Mouse (Mus musculus) heart, embryonic 11.5 days (tissue): ENCODE results near the gene Cib1. TPM values are rescaled to one million over a fixed set of nuclear protein-coding genes. Genes with fewer than 3 reads are reported as not detected.
A peak's percentile ranks its signal among the peaks of the same experiment; 100 is the strongest.

Experiments
- ATAC-seq: fragments of 200-750 bp; cut with Nextera tagmentation; replicated peaks from 2 replicates; pipeline ENCODE4 v1.8.0; 2017; ENCODE audit warnings: moderate library complexity; ENCODE audit not compliant: insufficient number of reproducible peaks, low FRiP score, low TSS enrichment
- H3K27ac ChIP-seq: fragments of 300-500 bp; sonication (generic); 2 replicates; pipeline ENCODE4 v1.5.1; 2014; ENCODE audit warnings: mild to moderate bottlenecking, low read depth, low read length
- H3K27me3 ChIP-seq: fragments of 300-500 bp; sonication (generic); 2 replicates; pipeline ENCODE4 v1.6.1; 2014; ENCODE audit warnings: mild to moderate bottlenecking, low read length, mixed read lengths; ENCODE audit not compliant: control insufficient read depth, insufficient read depth
- H3K36me3 ChIP-seq: fragments of 300-500 bp; sonication (generic); 2 replicates; pipeline ENCODE4 v1.6.1; 2014; ENCODE audit warnings: mild to moderate bottlenecking, low read length, moderate library complexity, mixed read lengths; ENCODE audit not compliant: control insufficient read depth, insufficient read depth
- H3K4me1 ChIP-seq: fragments of 300-500 bp; sonication (generic); 2 replicates; pipeline ENCODE4 v1.6.1; 2014; ENCODE audit warnings: low read length; ENCODE audit not compliant: control insufficient read depth, insufficient read depth
- H3K4me2 ChIP-seq: fragments of 300-500 bp; sonication (generic); 2 replicates; pipeline ENCODE4 v1.6.1; 2014; ENCODE audit warnings: mild to moderate bottlenecking, moderate library complexity
- H3K4me3 ChIP-seq: fragments of 300-500 bp; sonication (generic); 2 replicates; pipeline ENCODE4 v1.5.1; 2014; ENCODE audit warnings: low read depth, low read length
- H3K9ac ChIP-seq: fragments of 300-500 bp; sonication (generic); 2 replicates; pipeline ENCODE4 v1.6.1; 2014; ENCODE audit warnings: mild to moderate bottlenecking, low read depth, low read length, moderate library complexity
- H3K9me3 ChIP-seq: fragments of 300-500 bp; sonication (generic); replicated peaks from 2 replicates; pipeline ENCODE4 v1.6.1; 2016; ENCODE audit warnings: low read length; ENCODE audit not compliant: control insufficient read depth
- WGBS: fragments of 180-500 bp; shearing (Covaris S2); extraction: QIAGEN DNeasy Blood & Tissue Kit; methylation state at CpG from one replicate; pipeline ENCODE4 v1.1.7; 2014; ENCODE audit not compliant: insufficient replicate concordance; 5-methylcytosine and 5-hydroxymethylcytosine counted together
- polyA plus RNA-seq: library from polyadenylated mRNA; unstranded; fragments of >200 nt; fragmentation: Nextera tagmentation; extraction: Ambion mirVana; gene quantifications from 2 replicates; pipeline ENCODE4 v1.2.1, GENCODE M21; 2014

Cib1 gene
- polyA plus RNA-seq, 1 experiment from 2014 or later = 53.8 TPM

DNA sequence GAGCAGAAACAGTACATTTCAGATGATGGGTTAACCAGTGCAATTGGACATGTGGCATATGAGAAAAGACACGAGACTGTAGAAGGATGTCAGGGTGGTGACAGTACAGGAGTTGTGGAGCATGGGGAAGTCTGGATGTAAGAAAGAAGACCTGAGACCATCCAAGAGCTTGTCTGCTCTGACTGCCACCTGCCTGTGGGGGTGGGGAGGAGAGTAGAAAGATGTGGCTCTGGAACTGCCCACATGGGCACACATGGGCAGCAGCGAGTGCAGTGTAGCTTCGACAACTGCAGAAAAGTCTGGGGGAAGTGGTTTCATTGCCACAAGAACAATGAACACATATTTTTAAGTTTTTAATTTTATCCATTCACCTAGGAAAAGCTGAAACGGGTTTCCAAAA, 35.2 kb downstream of the Cib1 start:
- Histone ChIP-seq H3K9me3 (no peaks in the 10 kb centered on the region), H3K4me1 (peaks cover 19% of the 10 kb centered on the region), H3K9ac (peak overlapping the region; percentile 82; the same call in 1 of the 2 replicates), H3K4me3 (peak overlapping the region; percentile 68; the same call in 1 of the 2 replicates), H3K4me2 (peak overlapping the region; percentile 95), H3K27me3 (no peaks in the 10 kb centered on the region), H3K27ac (no peak overlapping the region), H3K36me3 (no peaks in the 10 kb centered on the region)
- 20% methylated on average over 4 of the region's 4 CpGs for WGBS
- ATAC-seq = no peak

DNA sequence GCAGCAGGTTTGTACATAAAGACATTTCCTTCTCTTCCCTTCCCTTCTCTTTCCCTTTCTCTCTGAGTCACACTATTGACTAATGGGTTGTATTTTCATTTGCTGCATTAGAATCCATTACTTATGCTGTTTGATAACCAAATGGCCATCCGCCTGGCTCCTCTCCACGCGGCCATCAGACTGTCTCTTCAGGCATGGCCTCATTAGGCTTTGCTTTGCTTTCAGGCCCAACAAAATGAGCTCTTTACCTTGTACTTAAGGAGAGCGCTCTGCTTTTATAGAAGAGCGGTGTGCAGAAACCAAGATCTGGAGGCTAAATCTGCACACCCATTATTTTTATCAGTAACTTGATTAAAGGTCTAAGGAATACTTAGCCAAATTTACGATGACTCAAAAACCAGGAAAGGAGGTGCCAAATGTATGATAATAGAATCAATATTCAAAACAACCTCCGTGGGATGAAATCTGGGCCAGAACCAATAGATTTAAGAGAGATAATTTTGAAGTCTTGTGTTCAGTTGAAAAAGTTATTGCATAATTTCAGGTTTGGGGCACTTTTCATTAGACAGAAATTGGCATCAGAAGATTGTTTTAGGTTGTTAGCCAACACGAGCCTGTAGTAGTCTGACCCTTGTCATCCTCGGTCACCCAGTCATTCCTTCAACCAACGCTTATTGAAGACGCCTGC, 36.9 kb downstream of the Cib1 start:
- no peak overlapping the region for H3K4me3 ChIP-seq
- H3K36me3 ChIP-seq = no peaks in the 10 kb centered on the region
- WGBS = 84% methylated on average over 10 of the region's 11 CpGs
- peaks cover 31% of the 10 kb centered on the region for H3K4me1 ChIP-seq
- ATAC-seq = no peak
- no peak overlapping the region for H3K4me2 ChIP-seq
- H3K9me3 ChIP-seq = no peaks in the 10 kb centered on the region
- H3K9ac ChIP-seq = no peak overlapping the region
- no peak overlapping the region for H3K27ac ChIP-seq
- H3K27me3 ChIP-seq = no peaks in the 10 kb centered on the region

DNA sequence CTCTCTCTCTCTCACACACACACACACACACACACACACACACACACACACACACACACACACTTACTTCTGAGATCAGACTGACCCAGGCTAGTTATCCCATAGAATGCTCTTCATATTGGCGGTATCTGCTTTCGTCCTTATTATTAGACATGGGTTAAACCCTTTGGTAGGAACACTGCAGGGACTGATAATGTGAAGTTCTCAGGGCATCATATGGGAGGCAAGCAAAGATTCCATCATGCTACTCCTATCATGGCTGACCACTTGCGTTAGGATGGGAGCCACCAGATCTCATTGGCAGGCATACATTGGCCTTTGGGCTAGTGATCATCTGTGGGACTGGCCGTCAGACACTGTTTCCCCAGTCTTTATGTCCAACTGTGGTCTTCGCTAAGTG, 37.5 kb downstream of the Cib1 start:
- 83% methylated on average over 5 of the region's 5 CpGs for WGBS
- Histone ChIP-seq H3K27ac (no peak overlapping the region), H3K4me1 (peaks cover 31% of the 10 kb centered on the region), H3K9ac (no peak overlapping the region), H3K4me2 (no peak overlapping the region), H3K27me3 (no peaks in the 10 kb centered on the region), H3K36me3 (no peaks in the 10 kb centered on the region), H3K9me3 (no peaks in the 10 kb centered on the region), H3K4me3 (no peak overlapping the region)
- no peak for ATAC-seq

- no peak for ATAC-seq
- peaks cover 27% of the 10 kb centered on the region for H3K4me1 ChIP-seq
- no peaks in the 10 kb centered on the region for H3K36me3 ChIP-seq
- WGBS = 73% methylated on average over 13 of the region's 13 CpGs
- H3K27ac ChIP-seq = no peak overlapping the region
- no peak overlapping the region for H3K9ac ChIP-seq
- no peaks in the 10 kb centered on the region for H3K9me3 ChIP-seq
- H3K4me2 ChIP-seq = no peak overlapping the region
- H3K27me3 ChIP-seq = no peaks in the 10 kb centered on the region
- H3K4me3 ChIP-seq = no peak overlapping the region
Observed at GRCm38 (mm10) chr7:80193941-80194739, 38.5 kb downstream of the Cib1 start.

DNA sequence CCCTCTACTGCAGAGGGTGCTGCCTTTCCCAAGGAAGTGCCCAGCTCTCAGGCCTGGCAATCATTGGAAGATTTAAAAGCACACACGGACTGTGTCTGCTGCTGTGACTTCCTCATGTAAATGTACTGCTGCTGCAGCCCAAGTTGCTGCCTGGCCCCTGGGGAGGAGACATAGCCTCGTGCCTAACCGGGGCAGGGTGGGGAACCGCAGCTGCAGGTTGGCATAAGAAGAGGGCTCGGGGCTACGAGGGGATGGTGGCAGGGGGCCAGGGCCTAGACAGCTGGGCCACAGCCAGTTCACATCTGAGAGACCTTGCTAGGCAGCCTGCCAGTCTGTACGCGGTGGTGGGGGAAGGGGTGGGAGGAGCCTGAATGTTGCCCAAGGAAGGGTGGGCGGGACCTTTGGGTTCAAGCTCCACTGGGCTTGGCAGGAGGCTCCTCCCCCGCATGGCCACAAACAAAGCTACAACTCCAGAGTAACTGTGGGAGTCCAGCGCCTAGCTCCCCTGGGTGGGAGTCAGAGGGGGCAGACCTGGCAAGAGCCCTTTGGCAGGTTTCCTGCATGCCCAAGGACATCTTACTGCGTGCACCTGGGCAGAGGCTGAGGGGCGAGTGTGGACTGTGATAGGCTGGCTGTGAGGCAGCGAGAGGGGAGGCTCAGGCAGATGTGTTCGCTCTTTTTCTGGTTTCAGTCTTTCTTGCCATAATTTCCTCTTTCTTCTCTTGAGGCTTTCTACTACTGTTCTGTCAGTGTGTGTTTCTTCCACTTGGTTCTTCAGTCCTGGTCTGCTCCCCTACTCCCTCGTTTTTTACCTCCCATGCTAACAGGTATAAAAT, 40.2 kb downstream of the Cib1 start:
- H3K4me2 ChIP-seq = peak overlapping the region; percentile 66
- 14% methylated on average over 16 of the region's 16 CpGs for WGBS
- H3K27ac ChIP-seq = 0 out of 2 replicates have a peak overlapping the region, but pooled peaks have one; percentile 62
- no peaks in the 10 kb centered on the region for H3K36me3 ChIP-seq
- H3K9ac ChIP-seq = peak overlapping the region; percentile 70
- H3K4me1 ChIP-seq = peaks cover 28% of the 10 kb centered on the region
- ATAC-seq = peak; percentile 75
- 0 out of 2 replicates have a peak, but pooled peaks cover 3% of the 10 kb centered on the region for H3K27me3 ChIP-seq
- H3K9me3 ChIP-seq = no peaks in the 10 kb centered on the region
- H3K4me3 ChIP-seq = peak overlapping the region; percentile 33

DNA sequence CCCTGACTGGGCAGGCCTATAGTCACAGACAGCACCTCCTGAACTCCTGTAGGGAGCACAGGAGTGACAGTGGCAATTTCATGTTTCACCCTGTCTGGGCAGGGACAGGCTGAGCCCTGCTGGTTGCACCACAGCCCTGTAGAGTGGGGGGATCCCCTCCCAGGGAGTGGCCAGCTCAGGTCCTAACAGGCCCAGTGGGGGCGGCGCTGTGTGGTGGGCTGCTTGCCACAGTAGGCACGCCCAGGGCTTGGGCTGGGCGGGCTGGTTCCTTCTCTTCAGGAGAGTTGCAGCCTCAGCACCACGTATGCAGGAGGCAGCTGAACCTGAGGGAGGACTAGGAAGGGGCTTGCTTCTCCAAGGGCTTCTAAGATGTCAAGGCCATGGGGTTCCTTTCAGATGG, 41.2 kb downstream of the Cib1 start:
- H3K4me2 ChIP-seq = no peak overlapping the region
- peaks cover 22% of the 10 kb centered on the region for H3K4me1 ChIP-seq
- no peak overlapping the region for H3K4me3 ChIP-seq
- no peaks in the 10 kb centered on the region for H3K36me3 ChIP-seq
- H3K9ac ChIP-seq = no peak overlapping the region
- H3K27me3 ChIP-seq = 0 out of 2 replicates have a peak, but pooled peaks cover 3% of the 10 kb centered on the region
- no peaks in the 10 kb centered on the region for H3K9me3 ChIP-seq
- 43% methylated on average over 5 of the region's 5 CpGs for WGBS
- no peak for ATAC-seq
- no peak overlapping the region for H3K27ac ChIP-seq

DNA sequence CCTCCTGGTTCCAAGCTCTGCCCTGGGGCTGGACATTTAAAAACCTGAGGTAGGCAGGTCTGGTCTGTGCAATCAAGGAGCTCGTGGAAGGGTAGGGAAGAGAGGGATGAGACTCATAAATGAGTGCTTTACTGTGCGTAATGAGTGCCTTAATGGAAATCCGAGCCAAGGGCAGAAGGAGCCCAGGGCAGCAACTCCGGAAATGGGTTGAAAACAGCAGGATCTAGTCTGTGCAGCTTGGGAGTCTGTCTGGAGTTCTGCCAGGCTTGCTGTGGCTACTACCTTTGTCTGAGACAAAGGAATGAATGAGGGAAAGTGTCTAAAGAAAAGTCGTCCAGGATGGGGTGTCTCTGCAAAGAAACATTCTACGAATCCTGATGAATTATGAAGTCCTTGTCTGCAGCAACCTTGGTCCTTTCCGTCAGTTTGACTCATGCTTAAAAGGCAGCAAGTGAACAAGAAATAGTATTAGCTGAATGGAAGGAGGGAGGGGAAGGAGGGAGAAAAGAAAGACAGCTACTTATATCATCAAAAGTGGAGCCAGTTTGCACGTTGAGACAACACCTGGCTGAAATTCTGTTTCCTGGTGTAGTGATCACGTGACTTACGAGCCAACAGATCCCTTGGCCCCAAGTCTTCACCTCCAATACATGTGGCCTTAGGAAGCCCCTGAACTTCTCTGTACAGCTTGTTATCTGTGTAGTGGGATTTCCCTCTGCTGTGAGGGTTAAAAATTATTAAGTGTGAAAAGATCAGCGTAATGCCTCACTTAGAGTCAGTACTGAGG, 43.3 kb downstream of the Cib1 start:
- H3K36me3 ChIP-seq = no peaks in the 10 kb centered on the region
- H3K27ac ChIP-seq = no peak overlapping the region
- no peak overlapping the region for H3K9ac ChIP-seq
- H3K9me3 ChIP-seq = no peaks in the 10 kb centered on the region
- H3K4me1 ChIP-seq = peaks cover 27% of the 10 kb centered on the region
- no peak overlapping the region for H3K4me2 ChIP-seq
- H3K27me3 ChIP-seq = 0 out of 2 replicates have a peak, but pooled peaks cover 3% of the 10 kb centered on the region
- 72% methylated on average over 11 of the region's 11 CpGs for WGBS
- ATAC-seq = no peak
- H3K4me3 ChIP-seq = no peak overlapping the region
